Mouse (Mus musculus) liver, adult (tissue): Measurements from ENCODE around the gene Lect2.

Source experiments
- GATA4 ChIP-seq: IDR thresholded peaks from 2 replicates; pipeline ENCODE4 v1.6.1; 2014; ENCODE audit warnings: mild to moderate bottlenecking, low read length; ENCODE audit not compliant: insufficient replicate concordance

Lect2 gene

DNA sequence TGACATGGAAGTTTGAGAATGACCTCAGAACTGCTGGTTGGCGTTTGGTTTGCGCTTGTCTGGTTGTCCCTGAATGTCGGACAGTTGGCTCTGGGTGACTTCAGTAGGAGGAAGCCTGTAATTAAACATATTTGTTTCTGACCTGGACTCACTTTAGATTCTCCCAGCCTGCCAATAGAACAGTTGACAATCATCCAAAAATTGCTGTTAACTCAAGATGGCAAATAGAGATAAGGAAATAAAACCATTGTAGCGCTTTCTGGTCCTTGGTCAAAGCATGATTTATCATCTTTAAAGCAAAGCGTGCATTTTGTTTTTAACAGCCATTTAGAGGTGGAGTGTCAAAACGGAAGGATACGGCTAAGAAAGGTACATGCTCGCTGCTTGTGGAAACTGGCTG lies 23.3 kb upstream of the Lect2 start:
- TF ChIP-seq GATA4 = peak; percentile 97

DNA sequence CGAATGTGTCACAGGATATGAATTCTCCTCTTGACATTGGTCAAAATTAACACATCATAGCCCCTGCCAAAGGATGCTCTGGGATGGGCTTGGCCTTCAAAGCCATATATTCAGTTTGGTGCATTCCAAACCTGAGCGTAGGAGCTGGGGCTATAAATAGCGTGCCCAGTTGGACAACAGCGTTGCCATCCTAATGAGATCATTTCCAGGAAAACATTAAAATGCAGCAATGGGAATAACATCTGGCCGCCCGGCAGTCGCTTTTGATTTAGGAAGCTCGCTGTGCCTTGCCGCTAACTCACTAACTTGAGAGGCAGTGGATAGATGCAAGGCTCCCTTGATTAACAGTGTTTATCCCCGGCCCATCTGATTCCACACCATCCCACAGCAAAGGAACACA lies 18.0 kb upstream of the Lect2 start:
- TF ChIP-seq GATA4 = no peak

DNA sequence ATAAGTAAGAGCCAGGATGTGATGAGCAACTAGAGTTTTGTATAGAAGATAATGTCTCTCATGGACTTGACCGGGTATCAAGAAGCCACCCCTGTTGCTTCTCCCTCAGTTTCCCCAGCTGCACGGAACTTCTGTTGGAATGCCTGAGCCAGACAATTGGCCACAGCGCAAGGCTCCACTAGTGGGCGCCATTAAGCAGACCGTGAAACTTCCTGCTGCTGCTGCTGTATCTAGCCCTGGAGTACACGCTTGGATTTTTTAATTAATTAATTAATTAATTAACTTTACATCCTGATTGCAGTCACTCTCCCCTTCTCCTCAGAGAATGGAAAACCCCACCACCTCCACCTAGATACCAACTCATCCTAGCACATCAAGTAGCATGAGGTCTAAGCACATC lies 14.8 kb upstream of the Lect2 start:
- no peak for TF ChIP-seq GATA4

DNA sequence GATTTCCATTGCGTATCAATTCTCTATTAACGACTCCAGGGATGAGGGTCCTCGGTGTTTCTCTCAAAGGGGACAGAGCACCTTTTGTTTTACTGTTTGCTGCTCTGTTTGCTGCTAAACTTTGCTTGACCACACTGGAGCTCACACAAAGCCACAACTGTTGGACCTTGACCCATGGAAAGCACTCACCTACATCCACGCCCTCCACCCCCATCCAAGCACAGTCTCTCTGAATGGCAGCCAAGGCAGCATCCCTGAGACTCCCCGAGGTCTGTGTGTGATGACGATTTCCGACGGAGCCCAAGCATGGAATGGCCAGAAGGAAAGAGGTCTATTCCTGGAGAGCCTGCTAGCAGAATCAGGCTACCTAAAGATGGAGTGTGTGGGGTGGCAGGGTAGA lies 12.8 kb upstream of the Lect2 start:
- no peak for TF ChIP-seq GATA4

GRCm38 (mm10) chr13:56559841-56560370 lies 11.6 kb upstream of the Lect2 start:
- TF ChIP-seq GATA4 = no peak

DNA sequence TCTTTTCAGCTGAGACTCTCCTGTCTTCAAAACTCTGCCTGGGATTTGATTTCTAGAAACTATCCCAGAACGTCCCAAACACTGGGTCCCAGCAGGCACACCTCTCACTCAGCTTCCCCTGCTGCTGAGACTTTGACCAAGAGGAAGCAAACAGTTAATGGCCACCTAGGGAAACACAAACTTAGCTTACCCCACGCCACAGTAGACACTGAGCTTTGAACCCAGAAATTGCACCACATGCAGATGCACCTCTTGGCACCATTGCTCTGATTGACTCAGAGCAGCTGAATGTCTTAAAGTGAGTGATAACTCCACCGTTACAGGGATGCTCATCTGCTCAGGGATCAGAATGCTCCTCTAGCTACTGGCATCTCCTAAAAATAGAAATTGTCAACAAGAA lies 10.5 kb upstream of the Lect2 start:
- TF ChIP-seq GATA4 = no peak

DNA sequence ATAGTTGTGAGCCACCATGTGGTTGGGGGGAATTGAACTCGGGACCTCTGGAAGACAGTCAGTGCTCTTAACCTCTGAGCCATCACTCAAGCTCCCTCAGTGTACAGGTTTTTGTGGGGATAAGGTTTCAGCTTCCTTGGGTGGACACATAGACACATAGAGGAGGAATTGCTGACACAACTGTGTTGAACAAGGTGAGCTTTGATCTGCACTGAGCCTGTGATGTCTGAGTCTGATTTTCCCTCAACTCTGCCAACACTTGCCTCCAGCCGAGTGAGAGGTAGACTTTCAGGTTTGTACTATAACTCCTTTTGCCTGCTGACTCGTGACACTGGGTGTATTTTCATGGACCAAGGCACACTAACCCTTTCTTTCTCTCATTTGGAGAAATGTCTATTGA lies 8.4 kb upstream of the Lect2 start:
- TF ChIP-seq GATA4 = no peak

DNA sequence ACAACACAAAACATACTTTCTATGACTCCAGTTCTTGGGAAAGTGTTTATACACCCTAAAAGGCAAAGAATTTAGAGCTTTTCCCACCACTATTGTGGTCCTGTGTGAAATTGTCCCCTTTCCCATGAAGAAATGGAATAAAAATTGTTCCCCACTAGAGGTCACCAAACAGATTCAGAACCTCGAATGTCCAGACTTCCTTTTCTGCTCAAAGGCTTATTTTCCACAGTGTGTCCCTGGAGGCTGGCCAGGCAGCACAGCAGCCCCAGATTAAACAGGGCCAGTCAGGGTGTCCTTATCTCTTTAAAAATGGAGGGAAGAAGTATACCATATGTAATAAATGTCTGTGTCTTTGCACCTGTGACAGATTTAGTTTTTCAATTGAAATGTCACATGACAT lies 7.7 kb upstream of the Lect2 start:
- no peak for TF ChIP-seq GATA4

DNA sequence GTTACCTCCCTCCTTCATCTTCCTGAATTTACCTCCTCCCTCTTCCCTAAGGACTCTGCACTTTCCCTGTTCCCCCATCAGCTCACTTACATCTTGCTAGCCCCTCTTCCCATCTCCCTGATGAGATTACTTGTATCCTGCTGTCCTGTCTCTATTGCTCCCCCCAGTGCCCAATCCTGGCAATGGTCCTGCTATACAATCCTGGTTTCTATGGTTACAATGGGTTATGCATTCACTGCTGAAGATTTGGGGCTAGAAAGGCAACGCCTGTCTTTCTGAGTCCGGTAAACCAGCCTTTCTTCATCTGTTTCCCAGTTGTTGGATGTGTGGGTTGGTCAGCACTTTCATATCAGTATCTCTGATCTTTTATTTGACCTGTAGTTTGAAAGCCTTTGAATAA lies 6.1 kb upstream of the Lect2 start:
- TF ChIP-seq GATA4 = no peak

GRCm38 (mm10) chr13:56553923-56554322 lies 5.6 kb upstream of the Lect2 start:
- TF ChIP-seq GATA4 = no peak

DNA sequence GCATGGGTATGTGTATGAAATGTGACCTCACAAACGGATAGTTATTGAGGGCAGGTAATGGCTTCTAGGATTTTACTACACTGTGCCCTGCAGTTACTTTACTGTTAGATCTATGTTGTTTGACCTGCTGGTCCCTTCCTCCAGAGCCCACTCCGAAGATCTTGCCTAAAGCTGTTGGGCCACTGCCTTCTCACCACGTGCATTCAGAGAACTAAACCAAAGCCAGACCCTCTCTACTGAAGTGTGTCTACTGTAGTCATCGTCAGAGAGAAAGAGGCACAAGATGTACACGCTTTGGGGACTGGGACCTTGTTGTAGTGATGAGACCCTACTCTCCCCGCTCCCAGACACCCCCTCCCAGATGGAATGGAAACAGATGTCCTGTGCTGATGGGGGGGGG lies 3.4 kb upstream of the Lect2 start:
- TF ChIP-seq GATA4 = no peak

GRCm38 (mm10) chr13:56550574-56550973 lies 2.3 kb upstream of the Lect2 start:
- TF ChIP-seq GATA4 = peak; percentile 68; the same call in 1 of the 2 replicates

DNA sequence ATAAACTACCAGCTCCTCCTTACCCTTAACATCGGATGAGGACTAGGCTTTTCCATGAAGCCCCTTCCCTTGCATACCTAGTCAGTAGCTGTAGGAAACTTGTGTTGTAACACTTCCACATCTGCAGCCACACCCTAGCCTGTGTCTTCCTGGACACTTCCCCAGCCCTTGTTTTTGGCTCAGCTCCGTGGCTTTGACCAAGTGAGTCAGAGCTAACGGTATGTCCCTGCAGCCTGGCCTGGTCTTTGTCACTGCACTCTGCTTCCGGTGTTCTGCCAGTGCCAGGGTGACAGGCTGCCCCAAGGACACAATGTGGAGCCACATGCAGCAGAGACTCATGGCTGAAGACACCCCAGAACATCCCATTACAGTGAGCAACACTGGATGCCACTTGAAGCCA lies 1.1 kb upstream of the Lect2 start:
- TF ChIP-seq GATA4 = no peak

DNA sequence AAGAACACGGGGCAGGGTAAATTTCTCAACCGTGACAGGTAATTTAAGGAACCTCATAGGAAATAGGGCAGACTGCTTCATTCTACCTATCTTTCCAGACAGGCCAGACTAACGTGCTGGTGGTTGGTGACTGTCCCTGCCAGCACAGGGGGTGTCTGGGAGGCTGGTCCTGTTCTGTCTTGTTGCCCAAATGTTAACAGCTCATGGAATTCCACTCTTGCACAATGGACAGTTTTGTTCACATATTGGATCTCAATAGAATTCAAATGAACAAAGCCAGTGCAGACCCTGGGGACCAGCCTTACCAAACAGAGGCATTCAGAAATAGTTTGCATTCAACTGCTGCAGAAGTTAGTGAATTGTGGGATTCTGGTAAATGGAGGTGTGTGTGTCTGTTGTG lies 3.3 kb downstream of the Lect2 start:
- TF ChIP-seq GATA4 = no peak

DNA sequence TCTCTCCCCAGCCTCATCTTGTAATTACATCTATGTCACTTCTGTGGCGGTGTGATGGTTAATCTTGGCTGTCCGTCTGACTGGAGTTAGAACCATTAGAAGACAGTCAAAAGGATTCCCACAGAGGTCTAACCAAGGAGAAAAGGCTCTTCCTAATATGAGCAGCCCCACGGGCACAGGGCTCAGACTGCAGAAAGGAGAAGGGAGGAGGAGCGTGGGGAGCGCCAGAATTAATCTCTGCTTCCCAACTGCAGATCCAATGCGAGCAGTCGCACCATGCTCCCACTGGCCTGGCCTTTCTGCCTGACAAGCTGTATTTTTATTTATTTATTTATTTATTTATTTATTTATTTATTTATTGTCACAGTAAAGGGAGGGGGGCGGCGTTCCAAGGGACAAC lies 4.5 kb downstream of the Lect2 start:
- TF ChIP-seq GATA4 = no peak

DNA sequence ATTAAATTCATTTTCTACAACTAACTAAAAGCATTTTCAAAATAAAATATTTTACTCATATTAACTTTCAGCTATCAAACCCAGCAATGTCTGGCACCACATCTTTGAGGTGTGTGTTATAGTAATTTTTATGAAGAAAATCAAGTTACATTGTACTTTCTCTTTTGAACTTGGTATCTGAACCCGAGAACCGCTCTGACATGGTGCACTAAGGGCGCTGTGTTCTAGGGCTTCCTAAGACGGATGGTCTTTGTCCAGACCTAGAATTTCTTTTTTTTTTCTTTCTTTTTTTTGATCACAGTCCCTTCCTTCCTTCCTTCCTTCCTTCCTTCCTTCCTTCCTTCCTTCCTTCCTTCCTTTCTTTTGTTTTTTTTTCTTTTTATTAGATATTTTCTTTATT lies 8.5 kb downstream of the Lect2 start:
- no peak for TF ChIP-seq GATA4

DNA sequence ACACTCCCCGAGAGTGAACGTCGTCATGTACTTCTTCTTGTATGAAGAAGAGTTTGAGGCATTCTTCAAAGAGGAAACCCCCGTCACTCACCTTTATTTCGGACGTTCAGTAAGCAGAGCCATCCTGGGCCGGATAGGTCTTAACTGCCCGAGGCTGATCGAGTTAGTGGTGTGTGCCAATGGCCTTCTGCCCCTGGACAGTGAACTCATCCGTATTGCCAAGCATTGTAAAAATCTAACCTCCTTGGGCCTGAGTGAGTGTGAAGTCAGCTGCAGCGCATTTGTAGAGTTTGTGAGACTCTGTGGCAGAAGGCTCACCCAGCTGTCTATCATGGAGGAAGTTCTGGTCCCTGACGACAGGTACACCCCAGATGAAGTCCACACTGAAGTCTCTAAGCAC lies 11.3 kb downstream of the Lect2 start:
- TF ChIP-seq GATA4 = no peak

- TF ChIP-seq GATA4 = no peak
Observed at GRCm38 (mm10) chr13:56535570-56535969, 12.7 kb downstream of the Lect2 start.
